Mouse (Mus musculus) kidney, embryonic 16.5 days (tissue): Measurements from ENCODE around the gene Aff1. TPM values are rescaled to one million over a fixed set of nuclear protein-coding genes. Genes with fewer than 3 reads are reported as not detected.
A peak's percentile ranks its signal among the peaks of the same experiment; 100 is the strongest.

Source experiments
- ATAC-seq: fragments of 200-750 bp; cut with Nextera tagmentation; 2 replicates; pipeline ENCODE4 v1.8.0; 2017; ENCODE audit warnings: moderate TSS enrichment; ENCODE audit not compliant: low FRiP score, low TSS enrichment
- H3K27ac ChIP-seq: fragments of 300-500 bp; sonication (generic); 2 replicates; pipeline ENCODE4 v1.5.1; 2014; ENCODE audit warnings: low read length
- H3K27me3 ChIP-seq: fragments of 300-500 bp; sonication (generic); 2 replicates; pipeline ENCODE4 v1.6.1; 2014; ENCODE audit warnings: low read length, control low read depth, mixed read lengths; ENCODE audit not compliant: insufficient read depth
- H3K36me3 ChIP-seq: fragments of 300-500 bp; sonication (generic); 2 replicates; pipeline ENCODE4 v1.6.1; 2014; ENCODE audit warnings: low read length, control low read depth, mixed read lengths; ENCODE audit not compliant: insufficient read depth
- H3K4me1 ChIP-seq: fragments of 300-500 bp; sonication (generic); 2 replicates; pipeline ENCODE4 v1.6.1; 2014; ENCODE audit warnings: low read length, control low read depth, mixed read lengths; ENCODE audit not compliant: insufficient read depth
- H3K4me2 ChIP-seq: fragments of 300-500 bp; sonication (generic); replicated peaks from 2 replicates; pipeline ENCODE4 v1.6.1; 2014; ENCODE audit warnings: low read depth, low read length
- H3K4me3 ChIP-seq: fragments of 300-500 bp; sonication (generic); 2 replicates; pipeline ENCODE4 v1.5.1; 2014; ENCODE audit warnings: mild to moderate bottlenecking, low read length
- H3K9ac ChIP-seq: fragments of 300-500 bp; sonication (generic); replicated peaks from 2 replicates; pipeline ENCODE4 v1.6.1; 2014; ENCODE audit warnings: low read length
- H3K9me3 ChIP-seq: fragments of 300-500 bp; sonication (generic); 2 replicates; pipeline ENCODE4 v1.6.1; 2016; ENCODE audit warnings: low read length, control low read depth
- WGBS: fragments of 180-500 bp; shearing (Covaris S2); extraction: QIAGEN DNeasy Blood & Tissue Kit; methylation state at CpG from one replicate; pipeline ENCODE4 v1.1.7; 2014; 5-methylcytosine and 5-hydroxymethylcytosine counted together
- polyA plus RNA-seq: library from polyadenylated mRNA; unstranded; fragments of >200 nt; fragmentation: Nextera tagmentation; extraction: Ambion mirVana; gene quantifications from 2 replicates; pipeline ENCODE4 v1.2.1, GENCODE M21; 2015

Gene Aff1
- polyA plus RNA-seq, 1 experiment from 2014 or later, result 13.2 TPM

DNA sequence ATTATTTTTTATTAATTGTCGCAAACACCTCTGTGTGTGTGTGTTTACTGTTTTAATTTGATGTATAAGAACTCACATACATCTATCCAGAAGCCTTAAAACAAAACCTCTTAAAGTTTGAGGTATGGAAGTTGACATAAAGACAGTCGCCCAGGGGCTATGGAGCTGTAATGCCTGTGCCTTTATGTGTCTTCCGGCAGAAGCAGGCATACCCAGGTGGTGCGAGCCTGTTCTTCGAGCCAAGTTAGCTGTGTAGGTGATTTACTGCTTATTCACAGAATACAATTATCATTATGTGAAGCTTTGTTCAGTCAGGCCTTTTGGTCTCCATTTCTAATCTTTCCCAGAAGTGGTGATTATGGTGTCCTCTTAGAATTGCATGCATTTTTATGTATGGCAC lies 111.2 kb downstream of the Aff1 start:
- no peaks in the 10 kb centered on the region for H3K27me3 ChIP-seq
- H3K9ac ChIP-seq, result no peak overlapping the region
- no peak overlapping the region for H3K4me2 ChIP-seq
- WGBS, result 78% methylated on average over 5 of the region's 5 CpGs
- H3K4me1 ChIP-seq, result peaks cover 35% of the 10 kb centered on the region
- no peak overlapping the region for H3K4me3 ChIP-seq
- no peaks in the 10 kb centered on the region for H3K9me3 ChIP-seq
- no peaks in the 10 kb centered on the region for H3K36me3 ChIP-seq
- no peak for ATAC-seq
- H3K27ac ChIP-seq, result no peak overlapping the region

GRCm38 (mm10) chr5:103803927-103804590 lies 111.9 kb downstream of the Aff1 start:
- peaks cover 33% of the 10 kb centered on the region for H3K4me1 ChIP-seq
- no peak overlapping the region for H3K4me3 ChIP-seq
- no peaks in the 10 kb centered on the region for H3K27me3 ChIP-seq
- ATAC-seq, result peak; percentile 79; the same call in 1 of the 2 replicates
- H3K36me3 ChIP-seq, result no peaks in the 10 kb centered on the region
- H3K9ac ChIP-seq, result no peak overlapping the region
- H3K27ac ChIP-seq, result peak overlapping the region; percentile 69
- H3K9me3 ChIP-seq, result no peaks in the 10 kb centered on the region
- H3K4me2 ChIP-seq, result no peak overlapping the region
- 31% methylated on average over 8 of the region's 8 CpGs for WGBS

GRCm38 (mm10) chr5:103806851-103807578 lies 114.8 kb downstream of the Aff1 start:
- no peak for ATAC-seq
- Histone ChIP-seq H3K9ac (no peak overlapping the region), H3K36me3 (no peaks in the 10 kb centered on the region), H3K27me3 (no peaks in the 10 kb centered on the region), H3K9me3 (no peaks in the 10 kb centered on the region), H3K4me2 (no peak overlapping the region), H3K27ac (no peak overlapping the region), H3K4me1 (peaks cover 31% of the 10 kb centered on the region), H3K4me3 (no peak overlapping the region)
- 43% methylated on average over 17 of the region's 17 CpGs for WGBS

- no peaks in the 10 kb centered on the region for H3K36me3 ChIP-seq
- no peak overlapping the region for H3K9ac ChIP-seq
- WGBS, result 41% methylated on average over 7 of the region's 7 CpGs
- H3K27ac ChIP-seq, result no peak overlapping the region
- no peaks in the 10 kb centered on the region for H3K27me3 ChIP-seq
- no peaks in the 10 kb centered on the region for H3K9me3 ChIP-seq
- no peak overlapping the region for H3K4me2 ChIP-seq
- peak; percentile 49; the same call in 1 of the 2 replicates for ATAC-seq
- no peak overlapping the region for H3K4me3 ChIP-seq
- H3K4me1 ChIP-seq, result peaks cover 31% of the 10 kb centered on the region
Measured at GRCm38 (mm10) chr5:103807637-103808312, 115.6 kb downstream of the Aff1 start.

GRCm38 (mm10) chr5:103809674-103810330 lies 117.6 kb downstream of the Aff1 start:
- WGBS, result 88% methylated on average over 7 of the region's 7 CpGs
- H3K4me1 ChIP-seq, result peaks cover 33% of the 10 kb centered on the region
- no peak for ATAC-seq

GRCm38 (mm10) chr5:103813291-103813690 lies 121.1 kb downstream of the Aff1 start:
- ATAC-seq, result no peak
- no peaks in the 10 kb centered on the region for H3K36me3 ChIP-seq
- 75% methylated on average over 5 of the region's 5 CpGs for WGBS

More at GRCm38 (mm10) chr5:103809674-103810330, 117.6 kb downstream of the Aff1 start:
- no peaks in the 10 kb centered on the region for H3K27me3 ChIP-seq
- no peaks in the 10 kb centered on the region for H3K36me3 ChIP-seq
- no peak overlapping the region for H3K4me2 ChIP-seq
- no peak overlapping the region for H3K4me3 ChIP-seq
- H3K27ac ChIP-seq, result no peak overlapping the region
- H3K9me3 ChIP-seq, result no peaks in the 10 kb centered on the region
- H3K9ac ChIP-seq, result no peak overlapping the region

GRCm38 (mm10) chr5:103813997-103814542 lies 121.9 kb downstream of the Aff1 start:
- 76% methylated on average over 12 of the region's 12 CpGs for WGBS
- Histone ChIP-seq H3K4me3 (no peak overlapping the region), H3K9me3 (no peaks in the 10 kb centered on the region), H3K9ac (no peak overlapping the region), H3K4me2 (no peak overlapping the region), H3K27me3 (no peaks in the 10 kb centered on the region), H3K27ac (peak overlapping the region; percentile 41; the same call in 1 of the 2 replicates), H3K4me1 (peaks cover 10% of the 10 kb centered on the region), H3K36me3 (no peaks in the 10 kb centered on the region)
- no peak for ATAC-seq

More at GRCm38 (mm10) chr5:103813291-103813690, 121.1 kb downstream of the Aff1 start:
- H3K9me3 ChIP-seq, result no peaks in the 10 kb centered on the region
- H3K4me1 ChIP-seq, result peaks cover 10% of the 10 kb centered on the region
- H3K4me3 ChIP-seq, result no peak overlapping the region
- H3K27ac ChIP-seq, result no peak overlapping the region
- H3K27me3 ChIP-seq, result no peaks in the 10 kb centered on the region
- H3K4me2 ChIP-seq, result no peak overlapping the region
- no peak overlapping the region for H3K9ac ChIP-seq

- no peak for ATAC-seq
- 41% methylated on average over 16 of the region's 16 CpGs for WGBS
- Histone ChIP-seq H3K9me3 (no peaks in the 10 kb centered on the region), H3K27ac (peak overlapping the region; percentile 41), H3K27me3 (no peaks in the 10 kb centered on the region), H3K36me3 (no peaks in the 10 kb centered on the region), H3K4me1 (peaks cover 10% of the 10 kb centered on the region), H3K4me3 (no peak overlapping the region), H3K9ac (no peak overlapping the region), H3K4me2 (no peak overlapping the region)
Measured at GRCm38 (mm10) chr5:103814551-103815248, 122.5 kb downstream of the Aff1 start.

GRCm38 (mm10) chr5:103815249-103815617 lies 123.1 kb downstream of the Aff1 start:
- no peaks in the 10 kb centered on the region for H3K36me3 ChIP-seq
- no peak for ATAC-seq

More at GRCm38 (mm10) chr5:103815249-103815617, 123.1 kb downstream of the Aff1 start:
- 60% methylated on average over 4 of the region's 4 CpGs for WGBS
- H3K9me3 ChIP-seq, result no peaks in the 10 kb centered on the region
- no peak overlapping the region for H3K9ac ChIP-seq
- no peak overlapping the region for H3K27ac ChIP-seq
- no peaks in the 10 kb centered on the region for H3K27me3 ChIP-seq
- H3K4me1 ChIP-seq, result peaks cover 11% of the 10 kb centered on the region
- no peak overlapping the region for H3K4me3 ChIP-seq
- H3K4me2 ChIP-seq, result no peak overlapping the region
